Mouse (Mus musculus): ENCODE results near the gene Foxo3. TPM values are rescaled to one million over a fixed set of nuclear protein-coding genes. Genes with fewer than 3 reads are reported as not detected.

Foxo3 gene
- polyA plus RNA-seq, 1 experiment from 2014 or later: 6.5 TPM

- Histone ChIP-seq H3K27ac (no peak overlapping the region), H3K9ac (no peak overlapping the region), H3K9me3 (no peaks in the 10 kb centered on the region), H3K4me3 (no peak overlapping the region), H3K4me1 (peaks cover 1% of the 10 kb centered on the region; the same call in 1 of the 2 replicates), H3K4me2 (replicated peaks) (no peak overlapping the region), H3K27me3 (no peaks in the 10 kb centered on the region), H3K36me3 (peaks cover 17% of the 10 kb centered on the region)
- ATAC-seq (ENCODE audit: insufficient number of reproducible peaks, insufficient read depth, low FRiP score, low TSS enrichment): no peak
- 48% methylated on average over 8 of the region's 8 CpGs for WGBS
Measured at GRCm38 (mm10) chr10:42263701-42264100, 12.9 kb downstream of the Foxo3 start.

GRCm38 (mm10) chr10:42262061-42262460 lies 14.5 kb downstream of the Foxo3 start:
- H3K9ac ChIP-seq: no peak overlapping the region
- no peak for ATAC-seq (ENCODE audit: insufficient number of reproducible peaks, insufficient read depth, low FRiP score, low TSS enrichment)
- no peak overlapping the region for H3K27ac ChIP-seq
- no peak overlapping the region for H3K4me3 ChIP-seq
- no peak overlapping the region for H3K4me2 ChIP-seq (replicated peaks)
- 95% methylated on average over 3 of the region's 3 CpGs for WGBS
- peaks cover 23% of the 10 kb centered on the region for H3K36me3 ChIP-seq
- no peaks in the 10 kb centered on the region for H3K4me1 ChIP-seq
- H3K9me3 ChIP-seq: no peaks in the 10 kb centered on the region
- H3K27me3 ChIP-seq: no peaks in the 10 kb centered on the region; the same call in 1 of the 2 replicates

- H3K4me1 ChIP-seq: no peaks in the 10 kb centered on the region
- ATAC-seq (ENCODE audit: insufficient number of reproducible peaks, insufficient read depth, low FRiP score, low TSS enrichment): no peak
- H3K9ac ChIP-seq: no peak overlapping the region
- no peak overlapping the region for H3K4me3 ChIP-seq
- H3K27me3 ChIP-seq: no peaks in the 10 kb centered on the region; the same call in 1 of the 2 replicates
- peaks cover 16% of the 10 kb centered on the region for H3K36me3 ChIP-seq
- no peaks in the 10 kb centered on the region for H3K9me3 ChIP-seq
- no peak overlapping the region for H3K27ac ChIP-seq
- 90% methylated on average over 8 of the region's 8 CpGs for WGBS
- H3K4me2 ChIP-seq (replicated peaks): no peak overlapping the region
Measured at GRCm38 (mm10) chr10:42261103-42261502, 15.5 kb downstream of the Foxo3 start.

GRCm38 (mm10) chr10:42260523-42260922 lies 16.0 kb downstream of the Foxo3 start:
- Histone ChIP-seq H3K9ac (no peak overlapping the region), H3K27ac (no peak overlapping the region), H3K9me3 (no peaks in the 10 kb centered on the region), H3K4me1 (no peaks in the 10 kb centered on the region; the same call in 1 of the 2 replicates), H3K4me2 (replicated peaks) (no peak overlapping the region), H3K4me3 (no peak overlapping the region), H3K27me3 (no peaks in the 10 kb centered on the region; the same call in 1 of the 2 replicates), H3K36me3 (peaks cover 11% of the 10 kb centered on the region)
- 76% methylated on average over 8 of the region's 8 CpGs for WGBS
- no peak for ATAC-seq (ENCODE audit: insufficient number of reproducible peaks, insufficient read depth, low FRiP score, low TSS enrichment)

- Histone ChIP-seq H3K27ac (no peak overlapping the region), H3K27me3 (no peaks in the 10 kb centered on the region; the same call in 1 of the 2 replicates), H3K9ac (no peak overlapping the region), H3K9me3 (no peaks in the 10 kb centered on the region), H3K4me1 (peaks cover 2% of the 10 kb centered on the region), H3K36me3 (peaks cover 7% of the 10 kb centered on the region; the same call in 1 of the 2 replicates), H3K4me3 (no peak overlapping the region), H3K4me2 (replicated peaks) (no peak overlapping the region)
- 68% methylated on average over 4 of the region's 4 CpGs for WGBS
- no peak for ATAC-seq (ENCODE audit: insufficient number of reproducible peaks, insufficient read depth, low FRiP score, low TSS enrichment)
Measured at GRCm38 (mm10) chr10:42259602-42260001, 17.0 kb downstream of the Foxo3 start.

- no peaks in the 10 kb centered on the region for H3K9me3 ChIP-seq
- no peak overlapping the region for H3K27ac ChIP-seq
- no peak for ATAC-seq (ENCODE audit: insufficient number of reproducible peaks, insufficient read depth, low FRiP score, low TSS enrichment)
- H3K4me1 ChIP-seq: peaks cover 16% of the 10 kb centered on the region
- H3K4me3 ChIP-seq: no peak overlapping the region
- WGBS: 87% methylated on average over 7 of the region's 7 CpGs
- peaks cover 7% of the 10 kb centered on the region; the same call in 1 of the 2 replicates for H3K36me3 ChIP-seq
- H3K4me2 ChIP-seq (replicated peaks): no peak overlapping the region
- H3K27me3 ChIP-seq: no peaks in the 10 kb centered on the region; the same call in 1 of the 2 replicates
- H3K9ac ChIP-seq: no peak overlapping the region
Measured at GRCm38 (mm10) chr10:42257985-42258384, 18.6 kb downstream of the Foxo3 start.

GRCm38 (mm10) chr10:42254788-42255187 lies 21.8 kb downstream of the Foxo3 start:
- H3K9ac ChIP-seq: no peak overlapping the region
- no peaks in the 10 kb centered on the region for H3K9me3 ChIP-seq
- H3K4me3 ChIP-seq: no peak overlapping the region
- H3K27me3 ChIP-seq: no peaks in the 10 kb centered on the region; the same call in 1 of the 2 replicates
- ATAC-seq (ENCODE audit: insufficient number of reproducible peaks, insufficient read depth, low FRiP score, low TSS enrichment): no peak
- no peak overlapping the region for H3K27ac ChIP-seq
- WGBS: 81% methylated on average over 5 of the region's 5 CpGs
- no peak overlapping the region for H3K4me2 ChIP-seq (replicated peaks)
- peaks cover 7% of the 10 kb centered on the region; the same call in 1 of the 2 replicates for H3K36me3 ChIP-seq
- peaks cover 38% of the 10 kb centered on the region for H3K4me1 ChIP-seq

GRCm38 (mm10) chr10:42251749-42252323 lies 24.7 kb downstream of the Foxo3 start:
- H3K36me3 ChIP-seq: no peaks in the 10 kb centered on the region
- no peak for ATAC-seq (ENCODE audit: insufficient number of reproducible peaks, insufficient read depth, low FRiP score, low TSS enrichment)
- H3K27me3 ChIP-seq: no peaks in the 10 kb centered on the region
- no peak overlapping the region for H3K4me2 ChIP-seq (replicated peaks)
- 35% methylated on average over 8 of the region's 8 CpGs for WGBS
- peak overlapping the region; percentile 24; the same call in 1 of the 2 replicates for H3K9ac ChIP-seq
- peak overlapping the region; percentile 75 for H3K27ac ChIP-seq
- H3K4me1 ChIP-seq: peaks cover 67% of the 10 kb centered on the region
- H3K4me3 ChIP-seq: no peak overlapping the region
- no peaks in the 10 kb centered on the region for H3K9me3 ChIP-seq

GRCm38 (mm10) chr10:42251203-42251602 lies 25.4 kb downstream of the Foxo3 start:
- Histone ChIP-seq H3K4me3 (no peak overlapping the region), H3K36me3 (no peaks in the 10 kb centered on the region), H3K27ac (peak overlapping the region; percentile 52; the same call in 1 of the 2 replicates), H3K9ac (no peak overlapping the region), H3K4me1 (peaks cover 73% of the 10 kb centered on the region), H3K27me3 (no peaks in the 10 kb centered on the region), H3K9me3 (no peaks in the 10 kb centered on the region), H3K4me2 (replicated peaks) (no peak overlapping the region)
- no peak for ATAC-seq (ENCODE audit: insufficient number of reproducible peaks, insufficient read depth, low FRiP score, low TSS enrichment)
- WGBS: 34% methylated on average over 7 of the region's 7 CpGs

GRCm38 (mm10) chr10:42249965-42250364 lies 26.6 kb downstream of the Foxo3 start:
- no peak overlapping the region for H3K9ac ChIP-seq

GRCm38 (mm10) chr10:42248644-42249043 lies 27.9 kb downstream of the Foxo3 start:
- H3K27ac ChIP-seq: 0 out of 2 replicates have a peak overlapping the region, but pooled peaks have one; percentile 4
- no peaks in the 10 kb centered on the region for H3K9me3 ChIP-seq
- H3K4me1 ChIP-seq: peaks cover 69% of the 10 kb centered on the region
- no peak overlapping the region for H3K4me2 ChIP-seq (replicated peaks)
- no peaks in the 10 kb centered on the region for H3K27me3 ChIP-seq
- no peak overlapping the region for H3K4me3 ChIP-seq
- no peak for ATAC-seq (ENCODE audit: insufficient number of reproducible peaks, insufficient read depth, low FRiP score, low TSS enrichment)
- no peaks in the 10 kb centered on the region for H3K36me3 ChIP-seq
- H3K9ac ChIP-seq: no peak overlapping the region
- WGBS: 75% methylated on average over 5 of the region's 5 CpGs

More at GRCm38 (mm10) chr10:42249965-42250364, 26.6 kb downstream of the Foxo3 start:
- H3K27ac ChIP-seq: no peak overlapping the region
- no peak for ATAC-seq (ENCODE audit: insufficient number of reproducible peaks, insufficient read depth, low FRiP score, low TSS enrichment)
- H3K4me2 ChIP-seq (replicated peaks): no peak overlapping the region
- 77% methylated on average over 2 of the region's 2 CpGs for WGBS
- H3K4me1 ChIP-seq: peaks cover 75% of the 10 kb centered on the region
- H3K9me3 ChIP-seq: no peaks in the 10 kb centered on the region
- H3K27me3 ChIP-seq: no peaks in the 10 kb centered on the region
- H3K36me3 ChIP-seq: no peaks in the 10 kb centered on the region
- H3K4me3 ChIP-seq: no peak overlapping the region

- H3K4me1 ChIP-seq: peaks cover 67% of the 10 kb centered on the region
- H3K27me3 ChIP-seq: no peaks in the 10 kb centered on the region
- H3K4me3 ChIP-seq: no peak overlapping the region
- no peaks in the 10 kb centered on the region for H3K36me3 ChIP-seq
- H3K9ac ChIP-seq: no peak overlapping the region
- no peak for ATAC-seq (ENCODE audit: insufficient number of reproducible peaks, insufficient read depth, low FRiP score, low TSS enrichment)
- no peaks in the 10 kb centered on the region for H3K9me3 ChIP-seq
- H3K27ac ChIP-seq: 0 out of 2 replicates have a peak overlapping the region, but pooled peaks have one; percentile 4
- no peak overlapping the region for H3K4me2 ChIP-seq (replicated peaks)
- 61% methylated on average over 4 of the region's 4 CpGs for WGBS
Measured at GRCm38 (mm10) chr10:42248156-42248555, 28.4 kb downstream of the Foxo3 start.
